Comparison of ENCODE assay signal across 10 mouse cellular contexts in the genomic region with DNA sequence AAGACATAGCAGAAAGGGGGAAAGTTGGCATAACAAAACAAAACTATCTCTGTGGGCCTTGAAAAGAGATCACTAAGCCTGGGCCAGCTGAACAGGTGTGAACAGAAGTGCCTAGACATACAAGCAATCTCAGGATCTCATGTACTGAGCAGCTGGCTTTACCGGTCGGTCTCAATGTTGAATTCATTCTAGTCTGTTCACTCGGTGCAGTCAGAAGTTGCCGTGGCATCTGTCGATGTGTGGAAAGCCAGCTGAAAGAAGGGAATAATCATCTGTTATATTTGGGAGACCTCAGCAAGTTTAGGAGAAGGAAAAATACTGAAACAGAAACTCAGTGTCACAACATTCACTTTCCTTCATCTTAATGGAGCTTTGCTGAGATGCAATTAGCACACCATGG.
"Had no signal": no experiment of that assay in that cellular context is flagged by ENCODE, and none has a peak within 500 bp of the region (broad histone marks: within the 10 kb centered on the region; RNA-seq: fewer than 3 reads in every experiment).

No protein-coding gene starts in this region.

- DNase-seq: kidney, adult 8-10 months; kidney, postnatal 10 days; kidney, postnatal 36 days; left cerebral cortex, postnatal 4 days; liver, postnatal 0 days; lung, embryonic 14.5 days; right cerebral cortex, postnatal 25 days; thymus, adult 2 months; thymus, postnatal 14 days; thymus, postnatal 4 days had no signal
